Mouse (Mus musculus) adrenal gland, adult 8-10 months (tissue): ENCODE measurements around the gene Sgo1. TPM values are rescaled to one million over a fixed set of nuclear protein-coding genes. Genes with fewer than 3 reads are reported as not detected.
"Not testable (repeated sequence)": the region's sequence is repeated elsewhere in the genome, so short reads cannot be mapped to it uniquely, and the experiment has no call there.

Source experiments
- DNase-seq: peaks from one replicate; pipeline ENCODE4 v3.0.0; 2022
- total RNA-seq, 4 experiments: library from RNA; stranded (reverse); gene quantifications; 2 replicates each; pipeline ENCODE4 v1.2.4; 2022

Gene Sgo1
- total RNA-seq, result under 1 TPM; 0.32 to 0.94 (median 0.34) TPM

- DNase-seq, result peak; percentile 96
Observed at GRCm38 (mm10) chr17:53688877-53689802, at the start of gene Sgo1. Sgo1 (minus strand) TSS chr17:53689333.

GRCm38 (mm10) chr17:53718916-53719315 lies 29.8 kb upstream of the Sgo1 start:
- not testable (repeated sequence) for DNase-seq

- no peak for DNase-seq
Observed at GRCm38 (mm10) chr17:53718474-53718873, 29.3 kb upstream of the Sgo1 start.

- not testable (repeated sequence) for DNase-seq
Observed at GRCm38 (mm10) chr17:53715161-53715560, 26.0 kb upstream of the Sgo1 start.

- no peak for DNase-seq
Observed at GRCm38 (mm10) chr17:53714453-53714852, 25.3 kb upstream of the Sgo1 start.

GRCm38 (mm10) chr17:53697521-53697920 lies 8.4 kb upstream of the Sgo1 start:
- not testable (repeated sequence) for DNase-seq

GRCm38 (mm10) chr17:53694039-53694438 lies 4.9 kb upstream of the Sgo1 start:
- no peak for DNase-seq

GRCm38 (mm10) chr17:53689946-53690345 lies 813 bp upstream of the Sgo1 start:
- no peak for DNase-seq

GRCm38 (mm10) chr17:53688321-53688720 lies 812 bp downstream of the Sgo1 start:
- DNase-seq, result no peak

GRCm38 (mm10) chr17:53678716-53679115 lies 10.4 kb downstream of the Sgo1 start:
- no peak for DNase-seq

- no peak for DNase-seq
Observed at GRCm38 (mm10) chr17:53670453-53670852, 18.7 kb downstream of the Sgo1 start.

- DNase-seq, result no peak
Observed at GRCm38 (mm10) chr17:53664703-53665382, 24.3 kb downstream of the Sgo1 start.

GRCm38 (mm10) chr17:53664267-53664666 lies 24.9 kb downstream of the Sgo1 start:
- no peak for DNase-seq

GRCm38 (mm10) chr17:53661056-53661840 lies 27.9 kb downstream of the Sgo1 start:
- DNase-seq, result no peak

- no peak for DNase-seq
Observed at GRCm38 (mm10) chr17:53659738-53660137, 29.4 kb downstream of the Sgo1 start.

- no peak for DNase-seq
Observed at GRCm38 (mm10) chr17:53659230-53659629, 29.9 kb downstream of the Sgo1 start.

- no peak for DNase-seq
Observed at GRCm38 (mm10) chr17:53658668-53659067, 30.5 kb downstream of the Sgo1 start.

GRCm38 (mm10) chr17:53657391-53657790 lies 31.7 kb downstream of the Sgo1 start:
- DNase-seq, result not testable (repeated sequence)

GRCm38 (mm10) chr17:53656369-53656860 lies 32.7 kb downstream of the Sgo1 start:
- DNase-seq, result no peak

GRCm38 (mm10) chr17:53655959-53656358 lies 33.2 kb downstream of the Sgo1 start:
- no peak for DNase-seq

GRCm38 (mm10) chr17:53655081-53655480 lies 34.1 kb downstream of the Sgo1 start:
- no peak for DNase-seq

- no peak for DNase-seq
Observed at GRCm38 (mm10) chr17:53654596-53654995, 34.5 kb downstream of the Sgo1 start.
